Mouse (Mus musculus) thymus, adult 2 months (tissue): ENCODE data around the gene Dhx8.

ENCODE experiments used
- CTCF ChIP-seq: fragments of 200-500 bp; IDR thresholded peaks from 2 replicates; pipeline ENCODE4 v1.5.1; 2012; ENCODE audit warnings: mild to moderate bottlenecking, control low read depth, low read length, moderate library complexity, borderline replicate concordance; ENCODE audit not compliant: control insufficient read depth, poor library complexity, insufficient read depth; ENCODE audit errors: extremely low read depth
- POLR2A ChIP-seq: fragments of 200-500 bp; IDR thresholded peaks from 2 replicates; pipeline ENCODE4 v1.6.1; 2012; ENCODE audit warnings: mild to moderate bottlenecking, low read length, control low read depth, moderate library complexity; ENCODE audit not compliant: control insufficient read depth, poor library complexity, insufficient read depth; ENCODE audit errors: extremely low read depth

DNA sequence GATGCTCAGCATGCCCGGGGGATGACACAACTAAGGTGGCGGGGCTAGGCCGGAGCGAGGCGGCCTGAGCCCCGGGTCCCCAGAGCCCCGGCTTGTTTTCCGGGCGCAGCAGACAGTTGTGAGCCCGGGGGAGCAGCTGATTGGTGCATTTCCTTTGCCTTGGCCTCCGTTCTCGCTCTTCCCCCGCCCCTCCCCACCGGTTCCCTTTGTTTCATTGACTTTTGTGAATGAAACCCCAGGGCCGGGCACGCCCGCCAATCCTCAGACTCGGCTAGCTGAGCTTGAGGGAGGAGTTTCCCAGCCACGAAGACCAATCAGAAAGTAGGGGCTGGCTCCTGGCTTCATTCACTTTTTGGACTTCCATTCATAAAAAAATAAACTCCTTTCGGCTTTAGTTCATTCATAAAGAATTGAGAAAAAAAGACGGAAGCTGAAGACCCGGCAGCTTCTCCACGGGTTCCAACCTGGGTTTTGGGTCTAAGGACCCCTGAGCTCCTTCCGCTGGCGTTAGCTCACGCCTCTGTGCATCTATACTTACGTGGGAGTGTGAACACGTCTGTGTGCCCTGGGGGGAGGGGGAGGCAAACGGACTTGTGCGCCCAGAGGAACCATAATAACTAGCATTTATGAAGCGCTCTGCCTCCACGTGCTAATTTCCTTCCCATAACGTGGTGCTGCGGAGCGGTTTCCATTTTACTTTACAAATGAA, 52.6 kb downstream of the Dhx8 start, which contains the start of gene Etv4:
- TF ChIP-seq CTCF = no peak
- no peak for TF ChIP-seq POLR2A
